Comparison of ENCODE assay signal across 8 mouse cellular contexts in genomic region chr11:20011210-20011978, GRCm38 (mm10).
DNase-seq lines count a peak whose midpoint lies in the region; ATAC-seq and TF ChIP-seq lines count a peak whose summit lies in the region.
"Had no signal": no experiment of that assay in that cellular context is flagged by ENCODE, and none has a peak within 500 bp of the region (broad histone marks: within the 10 kb centered on the region; RNA-seq: fewer than 3 reads in every experiment).

No protein-coding gene starts in this region.

- H3K27ac ChIP-seq in heart, postnatal 0 days (ENCODE audit: low read depth) = peak overlapping the region; percentile 54; the same call in 1 of the 2 replicates
- H3K27ac ChIP-seq in forebrain, postnatal 0 days (ENCODE audit: low read depth, low read length) = no peak overlapping the region

- ATAC-seq in heart, postnatal 0 days (ENCODE audit: insufficient read depth, low read depth) = 0 out of 2 replicates have a peak, but pooled peaks have one; percentile 24
- peak; percentile 56 for ATAC-seq in forebrain, postnatal 0 days
- ATAC-seq: Patski had no signal

- H3K9ac ChIP-seq in heart, postnatal 0 days (replicated peaks; ENCODE audit: low read depth, low read length) = no peak overlapping the region
- no peak overlapping the region for H3K9ac ChIP-seq in forebrain, postnatal 0 days

- H3K4me2 ChIP-seq in heart, postnatal 0 days (ENCODE audit: low read depth, low read length) = no peak overlapping the region
- no peak overlapping the region for H3K4me2 ChIP-seq in forebrain, postnatal 0 days (ENCODE audit: low read depth)

- H3K27me3 ChIP-seq in heart, postnatal 0 days (ENCODE audit: control insufficient read depth, insufficient read depth, low read length) = no peaks in the 10 kb centered on the region
- no peaks in the 10 kb centered on the region for H3K27me3 ChIP-seq in forebrain, postnatal 0 days (ENCODE audit: insufficient read depth, low read length)
- H3K27me3 ChIP-seq: Patski had no signal

- no peak for TF ChIP-seq CTCF in heart, postnatal 0 days (IDR thresholded peaks at IDR 0.05; ENCODE audit: low read depth)
- no peak for TF ChIP-seq CTCF in forebrain, postnatal 0 days (IDR thresholded peaks at IDR 0.05; ENCODE audit: low read depth)

- no peaks in the 10 kb centered on the region for H3K9me3 ChIP-seq in heart, postnatal 0 days (replicated peaks; ENCODE audit: control insufficient read depth, low read length)
- no peaks in the 10 kb centered on the region for H3K9me3 ChIP-seq in forebrain, postnatal 0 days (ENCODE audit: low read length)

- peak; percentile 43 for DNase-seq in heart, postnatal 0 days (ENCODE audit: low spot score)
- DNase-seq in heart, adult 9 months (ENCODE audit: low spot score in 2 of 2) = no peak
- DNase-seq in forebrain, postnatal 0 days = no peak
- peak; percentile 18 for DNase-seq in hindlimb bud, embryonic 11.5 days (ENCODE audit: extremely low spot score, low read depth, low spot score)
- DNase-seq in neural tube, embryonic 10.5 days (ENCODE audit: extremely low spot score, low spot score) = peak; percentile 61
- no peak for DNase-seq in yolk sac, embryonic 10.5 days (ENCODE audit: low spot score)
- no peak for DNase-seq in spleen, adult 12 weeks (ENCODE audit: low spot score)

- no peak for TF ChIP-seq EP300 in heart, postnatal 0 days (IDR thresholded peaks at IDR 0.05; ENCODE audit: low read depth)

- H3K4me1 ChIP-seq in heart, postnatal 0 days (ENCODE audit: control insufficient read depth, insufficient read depth) = peaks cover 12% of the 10 kb centered on the region
- no peaks in the 10 kb centered on the region for H3K4me1 ChIP-seq in forebrain, postnatal 0 days (ENCODE audit: insufficient read depth)

- 32% methylated on average over 16 of the region's 16 CpGs for WGBS in heart, postnatal 0 days
- 52% methylated on average over 16 of the region's 16 CpGs for WGBS in forebrain, postnatal 0 days

- no peak overlapping the region for H3K4me3 ChIP-seq in heart, postnatal 0 days (ENCODE audit: low read depth, low read length)
- H3K4me3 ChIP-seq in forebrain, postnatal 0 days (ENCODE audit: low read depth, low read length) = no peak overlapping the region

- H3K36me3 ChIP-seq in heart, postnatal 0 days (replicated peaks; ENCODE audit: control insufficient read depth, insufficient read depth, low read length) = peaks cover 32% of the 10 kb centered on the region
- peaks cover 34% of the 10 kb centered on the region for H3K36me3 ChIP-seq in forebrain, postnatal 0 days (ENCODE audit: insufficient read depth)

Comparison
In these comparisons a context has a peak if more than half of its experiments do, and no peak if none do; other contexts are left out.
1. DNase-seq: peak in heart, postnatal 0 days (single experiment), hindlimb bud, embryonic 11.5 days (single experiment) and neural tube, embryonic 10.5 days (single experiment); none in heart, adult 9 months (0 of 2), forebrain, postnatal 0 days (single experiment), yolk sac, embryonic 10.5 days (single experiment) and spleen, adult 12 weeks (single experiment).